Mouse (Mus musculus) kidney, adult 2 months (tissue): ENCODE data around the gene Hfm1. TPM values are rescaled to one million over a fixed set of nuclear protein-coding genes. Genes with fewer than 3 reads are reported as not detected.
A peak's percentile ranks its signal among the peaks of the same experiment; 100 is the strongest.

Source experiments
- DNase-seq: peaks from one replicate; pipeline ENCODE4 v3.0.0; 2021
- H3K27ac ChIP-seq: fragments of 200-500 bp; 2 replicates; pipeline ENCODE4 v1.5.1; 2012; ENCODE audit warnings: low read depth, low read length, control low read depth, inconsistent platforms; ENCODE audit not compliant: insufficient read depth
- H3K27me3 ChIP-seq: fragments of 200-500 bp; replicated peaks from 2 replicates; pipeline ENCODE4 v1.6.1; 2012; ENCODE audit warnings: mild to moderate bottlenecking, moderate library complexity, low read length, inconsistent platforms; ENCODE audit not compliant: control insufficient read depth, insufficient read depth
- H3K36me3 ChIP-seq: fragments of 200-500 bp; 2 replicates; pipeline ENCODE4 v1.6.1; 2012; ENCODE audit warnings: mild to moderate bottlenecking, moderate library complexity, low read length, inconsistent platforms; ENCODE audit not compliant: control insufficient read depth, insufficient read depth
- H3K4me1 ChIP-seq: fragments of 200-500 bp; 2 replicates; pipeline ENCODE4 v1.6.1; 2011; ENCODE audit warnings: low read length; ENCODE audit not compliant: control insufficient read depth, insufficient read depth
- H3K4me3 ChIP-seq: fragments of 200-500 bp; 2 replicates; pipeline ENCODE4 v1.5.1; 2011; ENCODE audit warnings: mild to moderate bottlenecking, low read depth, low read length, control low read depth; ENCODE audit not compliant: insufficient read depth
- CTCF ChIP-seq: fragments of 200-500 bp; conservative IDR thresholded peaks from 2 replicates; pipeline ENCODE4 v1.5.1; 2011; ENCODE audit warnings: low read depth, mild to moderate bottlenecking, control low read depth, low read length, moderate library complexity, mixed read lengths; ENCODE audit not compliant: insufficient read depth, insufficient read length
- POLR2A ChIP-seq: fragments of 200-500 bp; IDR thresholded peaks from one replicate; pipeline ENCODE4 v1.6.1; 2011; ENCODE audit warnings: low read depth, low read length, control low read depth
- WGBS: fragments of 180-500 bp; shearing (Covaris S2); methylation state at CpG from one replicate; pipeline ENCODE4 v1.1.7; 2018; 5-methylcytosine and 5-hydroxymethylcytosine counted together
- polyA plus RNA-seq: library from polyadenylated mRNA; depleted of rRNA; stranded (reverse); fragments of >200 nt; gene quantifications from 2 replicates; pipeline ENCODE4 v1.2.3, GENCODE M21; 2012

Gene Hfm1
- polyA plus RNA-seq, 1 experiment: not detected

DNA sequence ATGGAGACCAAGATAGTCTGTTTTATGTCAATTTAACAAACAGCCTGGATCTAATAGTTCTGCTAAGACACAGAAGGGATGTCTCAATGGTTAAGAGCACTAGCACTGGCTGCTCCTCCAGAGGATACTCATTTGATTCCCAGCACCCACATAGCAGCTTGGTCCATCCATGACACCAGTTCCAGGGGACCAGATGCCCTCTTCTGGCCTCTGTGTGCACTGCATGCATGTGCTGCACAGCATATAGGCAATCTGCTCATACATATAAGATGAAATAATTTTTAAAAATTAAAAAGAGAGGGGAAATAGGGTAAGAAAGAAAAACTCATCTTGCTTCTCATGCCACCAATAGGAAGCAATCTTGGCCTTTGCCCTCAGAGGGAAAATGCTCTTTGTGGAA lies 79.1 kb downstream of the Hfm1 start:
- H3K36me3 ChIP-seq: no peaks in the 10 kb centered on the region
- DNase-seq: no peak
- H3K27ac ChIP-seq: no peak overlapping the region
- TF ChIP-seq CTCF (0 out of 2 replicates have a peak, but pooled peaks have one; percentile 19), POLR2A (no peak)
- H3K27me3 ChIP-seq: no peaks in the 10 kb centered on the region
- no peak overlapping the region for H3K4me3 ChIP-seq
- H3K4me1 ChIP-seq: no peaks in the 10 kb centered on the region

DNA sequence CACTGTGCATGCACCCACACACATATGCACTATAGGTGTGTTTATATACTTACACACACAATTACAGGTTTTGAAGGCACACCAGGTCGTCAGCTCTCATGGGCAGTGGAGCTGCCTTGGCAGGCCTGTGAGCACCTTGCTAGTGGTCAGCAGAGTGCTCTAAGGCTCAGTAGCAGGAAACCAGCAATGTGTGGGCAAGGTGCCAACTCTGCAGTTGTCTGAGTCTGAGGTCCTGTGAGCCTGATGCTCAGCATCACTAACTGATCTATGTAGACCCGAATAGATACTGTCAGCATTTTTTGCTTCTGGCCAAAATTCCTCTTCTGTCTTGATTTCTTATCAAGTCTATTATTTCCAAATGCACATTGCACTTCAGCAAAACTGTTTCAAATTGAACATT lies 82.2 kb downstream of the Hfm1 start:
- no peaks in the 10 kb centered on the region for H3K27me3 ChIP-seq
- WGBS: 60% methylated on average over 2 of the region's 2 CpGs
- no peaks in the 10 kb centered on the region for H3K36me3 ChIP-seq
- no peak for DNase-seq
- no peaks in the 10 kb centered on the region for H3K4me1 ChIP-seq
- TF ChIP-seq CTCF: no peak
- no peak for TF ChIP-seq POLR2A
- no peak overlapping the region for H3K4me3 ChIP-seq
- H3K27ac ChIP-seq: no peak overlapping the region

DNA sequence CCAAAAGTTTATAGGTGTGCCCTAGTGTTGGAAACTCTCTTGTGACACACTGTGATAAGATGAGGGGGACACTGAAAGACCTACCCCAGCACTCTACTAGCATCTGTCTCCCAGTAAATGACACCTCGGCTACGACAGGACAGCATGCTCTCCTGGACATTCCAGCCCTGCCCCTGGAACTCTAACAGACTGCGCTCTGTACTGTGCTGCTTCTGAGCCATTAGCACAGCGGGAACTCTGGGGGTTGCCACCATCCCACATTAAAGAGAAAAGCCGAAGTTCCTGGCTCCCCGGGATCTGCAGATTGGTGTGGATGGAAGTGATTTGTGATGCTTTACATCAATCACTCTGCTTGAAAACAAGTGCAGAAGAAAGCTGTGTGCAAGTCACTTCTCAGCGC lies 93.1 kb downstream of the Hfm1 start:
- no peak for DNase-seq
- no peaks in the 10 kb centered on the region; the same call in 1 of the 2 replicates for H3K27me3 ChIP-seq
- TF ChIP-seq CTCF: no peak
- TF ChIP-seq POLR2A: no peak
- 12% methylated on average over 7 of the region's 7 CpGs for WGBS
- no peaks in the 10 kb centered on the region for H3K4me1 ChIP-seq
- H3K4me3 ChIP-seq: no peak overlapping the region
- H3K36me3 ChIP-seq: no peaks in the 10 kb centered on the region
- no peak overlapping the region for H3K27ac ChIP-seq

DNA sequence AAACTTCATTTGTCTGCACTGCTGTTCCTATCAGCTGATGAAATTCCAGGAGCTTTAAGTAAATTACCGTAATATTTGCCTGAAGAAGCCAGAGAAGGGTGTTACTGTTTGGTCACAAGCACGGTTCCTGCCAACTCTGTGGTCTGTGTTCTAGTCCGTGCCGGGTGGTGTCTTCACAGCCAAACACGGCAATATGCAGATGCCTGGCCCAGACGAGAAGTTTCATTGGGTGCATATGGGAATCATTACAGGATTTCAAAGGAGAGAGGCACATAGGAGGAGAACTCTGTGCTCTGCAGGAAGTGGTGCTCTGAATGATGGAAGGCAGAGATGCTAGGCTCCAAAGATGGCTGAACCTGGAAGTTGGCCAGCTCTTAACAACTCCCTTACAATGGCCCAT lies 94.7 kb downstream of the Hfm1 start:
- Histone ChIP-seq H3K4me1 (no peaks in the 10 kb centered on the region), H3K36me3 (no peaks in the 10 kb centered on the region), H3K4me3 (no peak overlapping the region), H3K27me3 (no peaks in the 10 kb centered on the region; the same call in 1 of the 2 replicates), H3K27ac (no peak overlapping the region)
- no peak for DNase-seq
- TF ChIP-seq CTCF: no peak
- TF ChIP-seq POLR2A: no peak
- 86% methylated on average over 6 of the region's 6 CpGs for WGBS

DNA sequence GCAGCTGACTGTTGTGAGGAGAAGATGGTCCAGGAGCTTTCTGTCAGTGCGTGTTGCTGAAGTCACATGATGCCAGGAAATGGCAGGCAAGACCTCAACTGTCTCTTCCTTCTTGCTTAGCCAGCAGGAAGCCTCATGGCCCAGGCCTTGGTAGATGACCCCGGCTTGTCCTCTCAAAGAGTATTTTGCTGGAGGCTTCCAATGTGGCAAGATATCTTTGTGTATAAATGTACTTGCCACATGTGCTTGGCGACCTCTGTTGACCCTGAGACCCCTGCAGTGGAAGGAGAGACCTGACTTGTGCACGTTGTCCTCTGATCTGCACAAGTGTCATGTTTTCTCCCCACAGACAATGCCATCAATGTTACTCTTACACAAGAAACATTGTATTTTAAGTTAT lies 95.3 kb downstream of the Hfm1 start:
- no peak for TF ChIP-seq CTCF
- TF ChIP-seq POLR2A: no peak

DNA sequence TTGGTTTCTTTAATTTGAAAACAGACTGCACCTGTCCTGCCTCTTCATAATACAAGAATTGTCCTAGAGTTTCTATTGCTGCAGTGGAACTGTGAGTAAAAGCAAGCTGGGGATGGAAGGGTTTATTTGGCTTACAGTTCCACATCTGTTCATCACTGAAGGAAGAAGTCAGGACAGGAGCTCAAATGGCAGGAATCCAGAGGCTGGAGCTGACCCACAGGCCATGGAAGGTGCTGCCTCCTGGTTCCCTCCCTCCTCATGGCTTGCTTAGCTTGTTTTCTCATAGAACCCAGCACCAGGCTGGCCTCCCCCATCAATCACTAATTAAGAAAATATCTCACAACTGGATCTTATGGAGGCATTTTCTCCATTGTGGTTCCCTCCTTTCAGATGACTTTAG lies 99.4 kb downstream of the Hfm1 start:
- Histone ChIP-seq H3K27ac (no peak overlapping the region), H3K27me3 (no peaks in the 10 kb centered on the region; the same call in none of the 2 replicates), H3K36me3 (no peaks in the 10 kb centered on the region), H3K4me1 (no peaks in the 10 kb centered on the region), H3K4me3 (no peak overlapping the region)
- no peak for TF ChIP-seq CTCF
- no peak for TF ChIP-seq POLR2A
- DNase-seq: no peak

More for the DNA sequence above, 95.3 kb downstream of the Hfm1 start:
- H3K27ac ChIP-seq: no peak overlapping the region
- 66% methylated on average over 4 of the region's 4 CpGs for WGBS
- no peaks in the 10 kb centered on the region for H3K4me1 ChIP-seq
- no peak for DNase-seq
- H3K4me3 ChIP-seq: no peak overlapping the region
- no peaks in the 10 kb centered on the region for H3K36me3 ChIP-seq
- H3K27me3 ChIP-seq: no peaks in the 10 kb centered on the region; the same call in 1 of the 2 replicates

DNA sequence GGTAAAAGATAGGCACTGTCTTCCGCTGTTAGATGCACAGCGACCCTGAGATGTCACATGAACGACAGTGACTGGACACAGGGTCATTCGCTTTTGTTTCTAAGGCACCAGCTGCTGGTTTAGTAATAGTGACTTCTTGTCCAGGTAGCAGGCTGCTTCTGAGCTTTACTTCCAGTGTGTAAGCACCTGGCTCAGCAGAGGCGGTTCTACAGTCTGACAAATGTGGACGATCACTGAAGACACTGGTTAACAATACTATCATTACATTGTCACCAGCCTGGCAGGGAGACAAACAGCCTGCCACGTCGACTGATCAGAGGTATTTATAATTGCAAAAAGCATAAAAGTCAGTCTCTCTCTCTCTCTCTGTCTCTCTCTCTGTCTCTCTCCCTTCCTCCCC lies 100.1 kb downstream of the Hfm1 start:
- H3K27ac ChIP-seq: no peak overlapping the region
- no peak overlapping the region for H3K4me3 ChIP-seq
- 47% methylated on average over 8 of the region's 8 CpGs for WGBS
- no peaks in the 10 kb centered on the region for H3K36me3 ChIP-seq
- TF ChIP-seq POLR2A (no peak), CTCF (no peak)
- no peaks in the 10 kb centered on the region for H3K4me1 ChIP-seq
- H3K27me3 ChIP-seq: no peaks in the 10 kb centered on the region; the same call in none of the 2 replicates
- no peak for DNase-seq
